Mouse (Mus musculus) telencephalon, adult 2 months (tissue): ENCODE measurements at regions not wholly inside any gene's neighbourhood (a gene's known extent, or its start where the extent isn't known, plus 50 kb on each side); places are given as distances from the start of the nearest gene placed in this dataset.
"Not testable (repeated sequence)": the region's sequence is repeated elsewhere in the genome, so short reads cannot be mapped to it uniquely, and the experiment has no call there.

Experiments
- DNase-seq: peaks from one replicate; pipeline ENCODE4 v3.0.0-alpha.2; 2011; ENCODE audit warnings: low read depth, low spot score

DNA sequence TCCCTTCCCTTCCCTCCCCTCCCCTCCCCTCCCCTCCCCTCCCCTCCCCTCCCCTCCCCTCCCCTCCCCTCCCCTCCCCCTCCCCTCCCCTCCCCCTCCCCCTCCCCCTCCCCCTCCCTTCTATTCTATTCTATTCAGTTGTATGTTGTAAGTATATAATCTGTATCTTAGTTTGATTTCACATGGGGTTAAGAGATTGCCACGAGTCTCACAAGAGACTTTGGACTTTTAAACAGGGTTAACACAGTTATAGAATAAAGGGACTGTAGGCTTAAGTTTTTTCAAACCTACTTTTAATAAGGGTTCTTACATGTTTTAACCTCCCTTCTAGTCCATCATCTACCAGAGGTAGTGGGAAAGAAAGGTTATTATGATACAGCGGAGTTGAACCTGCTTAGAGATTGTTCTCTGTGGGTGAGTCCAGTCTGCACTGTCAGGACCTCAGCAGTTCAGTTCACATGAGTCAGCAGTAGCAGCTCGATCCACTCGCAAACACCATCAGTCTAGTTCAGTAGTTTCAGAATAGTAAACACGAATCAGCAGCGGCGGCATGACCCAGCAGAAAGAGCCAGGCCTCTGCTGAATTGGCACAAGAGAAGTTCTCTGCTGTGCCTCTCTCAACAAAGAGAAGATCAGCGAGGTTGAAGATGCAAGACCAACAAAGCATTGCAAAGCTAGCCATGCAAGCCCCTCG, 116.8 kb upstream of the Shb start:
- no peak for DNase-seq

DNA sequence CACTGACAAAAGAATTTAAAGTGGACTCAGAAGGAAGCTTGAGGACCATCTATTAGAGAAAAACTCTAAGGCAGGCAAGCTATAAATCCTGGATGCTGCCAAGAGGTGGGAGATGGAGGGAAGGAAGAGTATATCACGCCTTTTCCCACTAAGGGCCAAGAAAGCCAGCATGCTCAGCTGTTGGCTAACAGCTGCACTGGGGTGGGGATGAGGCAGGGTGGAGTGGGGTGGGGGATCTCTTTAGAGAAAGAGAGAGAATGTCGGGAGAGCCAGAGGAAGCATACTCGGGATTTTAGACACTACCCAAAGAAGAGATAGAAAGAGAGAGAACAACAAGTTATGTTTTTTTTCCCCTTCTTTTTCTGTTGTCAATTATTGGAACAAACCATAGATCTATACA, 115.2 kb upstream of the Shb start:
- no peak for DNase-seq

DNA sequence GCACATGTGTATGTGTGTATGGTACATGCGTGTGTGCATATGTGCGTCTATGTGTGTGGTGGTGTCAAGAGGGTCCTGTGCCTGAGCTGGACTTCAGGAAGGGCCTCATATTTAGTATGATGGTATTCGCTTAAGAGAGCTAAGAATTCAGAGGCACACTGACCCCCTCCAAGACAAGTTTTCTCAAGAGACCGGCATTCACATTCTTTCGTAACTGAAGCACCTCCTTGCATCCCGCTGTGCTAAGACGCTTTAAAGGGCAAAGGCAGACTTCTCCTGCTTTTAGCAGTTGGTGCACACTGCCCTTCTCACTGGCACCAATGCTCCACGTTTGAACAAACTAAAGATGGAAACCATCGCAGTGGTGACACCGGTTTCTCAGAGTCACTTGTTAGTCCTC, 110.3 kb upstream of the Shb start:
- DNase-seq: no peak

DNA sequence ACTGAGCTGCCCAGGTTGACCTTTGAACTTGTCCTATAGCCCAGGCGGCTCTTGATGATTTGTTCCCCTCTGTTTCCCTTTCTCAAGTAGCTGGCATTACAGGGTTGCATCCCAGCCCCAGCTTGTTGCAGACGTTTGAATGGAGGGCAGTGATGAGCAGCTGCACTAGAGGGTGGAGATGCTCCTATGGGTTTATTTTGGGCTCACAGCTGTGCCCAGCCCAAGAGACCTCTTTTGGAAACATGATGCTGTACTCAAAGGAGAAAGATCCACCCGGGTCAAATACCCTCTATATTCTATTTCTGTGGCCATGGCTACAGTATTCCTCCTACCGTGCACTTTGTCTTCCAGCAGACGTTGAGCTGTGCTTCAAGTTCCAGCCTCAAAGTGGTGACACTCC, 109.0 kb upstream of the Shb start:
- no peak for DNase-seq

DNA sequence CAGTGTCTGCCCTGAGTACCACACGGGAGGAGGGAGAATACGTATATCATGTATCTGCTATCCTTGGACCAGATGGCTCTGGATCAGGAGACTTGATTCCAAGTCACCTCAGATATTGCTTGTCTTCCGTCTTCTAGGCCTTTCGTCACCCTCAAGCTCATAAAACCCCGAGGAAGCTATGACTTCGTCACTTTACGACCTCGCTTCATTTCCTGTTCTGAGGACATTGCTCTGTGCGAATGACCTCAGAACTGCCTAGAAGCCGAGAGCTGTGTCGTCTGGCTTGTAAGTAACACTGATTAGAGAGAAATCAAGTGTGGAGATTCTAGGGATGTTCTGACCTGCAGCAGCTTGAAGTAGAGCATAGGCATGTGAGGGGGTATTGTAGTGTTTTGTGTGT, 108.4 kb upstream of the Shb start:
- no peak for DNase-seq

DNA sequence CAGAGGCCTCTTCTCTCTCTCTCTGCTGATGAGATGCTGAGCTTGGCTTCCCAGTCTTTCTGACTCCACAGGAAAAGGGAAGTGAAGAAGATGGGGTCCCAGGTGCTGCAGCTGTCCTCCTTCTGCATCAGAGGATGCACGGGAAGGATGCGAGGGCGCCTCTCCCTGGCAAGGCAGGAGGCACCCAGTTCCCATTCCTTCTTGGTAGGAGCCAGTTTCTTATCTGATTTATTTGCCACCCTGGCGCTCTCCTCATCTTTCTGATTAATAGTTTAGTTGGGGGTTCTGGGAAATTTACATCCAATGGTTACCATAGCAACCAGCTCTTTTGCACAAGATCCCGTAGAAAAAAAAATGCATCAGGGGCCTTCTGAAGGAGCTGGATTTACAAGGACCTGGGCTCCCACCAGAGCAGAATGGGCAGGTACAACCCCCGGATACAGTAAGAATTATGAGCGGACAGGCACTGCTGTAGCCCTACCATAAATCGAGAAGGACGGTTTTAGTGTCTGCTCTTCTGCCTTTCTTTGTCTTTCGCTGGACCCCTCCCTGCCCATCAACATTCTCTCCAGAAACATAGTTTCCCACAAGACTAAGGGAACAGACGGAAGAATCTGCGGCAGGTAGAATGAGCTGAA, 107.2 kb upstream of the Shb start:
- no peak for DNase-seq

DNA sequence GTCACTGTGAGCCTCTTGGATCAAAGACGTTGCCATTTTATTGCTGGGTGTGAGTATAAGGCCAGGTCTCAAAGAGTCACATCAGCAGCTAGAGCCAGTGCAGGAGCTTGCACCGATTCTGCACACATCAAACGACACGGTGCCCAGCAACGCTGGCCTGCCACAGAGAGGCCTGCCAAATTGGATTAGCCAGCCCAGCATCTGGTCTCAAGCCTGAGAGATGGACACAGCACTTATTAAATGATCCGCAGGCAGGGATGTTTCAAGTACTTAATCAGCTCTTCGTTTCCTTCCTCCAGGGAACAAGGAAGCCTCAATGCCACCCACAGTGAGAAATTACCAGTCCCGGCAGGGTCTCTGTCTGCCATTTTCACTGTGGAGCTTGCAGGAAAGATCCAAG, 106.1 kb upstream of the Shb start:
- DNase-seq: no peak

DNA sequence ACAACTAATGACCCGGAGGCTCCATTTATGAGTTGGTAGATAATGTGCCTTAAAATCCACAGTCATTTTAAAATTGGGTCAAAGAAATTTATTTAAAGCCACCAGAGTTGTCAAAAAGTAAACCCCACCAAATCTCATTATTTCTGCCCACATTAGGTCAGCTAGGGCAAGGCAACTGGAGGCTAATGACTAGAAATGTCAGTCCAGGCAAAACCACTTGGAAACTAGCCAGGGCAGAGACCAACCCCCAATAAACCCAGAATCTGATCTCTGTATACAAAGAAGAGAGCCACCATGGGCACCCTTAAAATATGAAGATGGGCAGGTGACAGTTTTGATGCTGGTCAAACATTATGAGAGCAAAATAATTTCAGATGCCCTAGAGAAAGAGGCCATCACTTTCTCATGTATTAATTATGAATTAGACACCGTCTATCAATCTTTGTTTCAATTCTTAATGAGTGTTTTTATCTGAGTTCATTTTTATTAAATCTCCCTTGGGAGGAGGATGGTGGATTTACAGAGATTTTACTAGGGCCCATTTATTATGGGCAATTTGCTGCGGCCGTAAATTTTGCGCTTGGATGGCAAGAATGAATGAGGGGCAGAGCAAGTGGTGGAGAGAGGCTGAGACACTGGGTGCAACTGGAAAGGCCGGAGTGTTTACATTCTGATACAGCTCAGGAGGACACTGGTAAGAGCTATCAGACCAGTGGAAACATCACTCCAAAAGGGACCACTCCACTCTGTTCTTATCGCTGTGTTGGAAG, 99.2 kb upstream of the Shb start:
- no peak for DNase-seq

DNA sequence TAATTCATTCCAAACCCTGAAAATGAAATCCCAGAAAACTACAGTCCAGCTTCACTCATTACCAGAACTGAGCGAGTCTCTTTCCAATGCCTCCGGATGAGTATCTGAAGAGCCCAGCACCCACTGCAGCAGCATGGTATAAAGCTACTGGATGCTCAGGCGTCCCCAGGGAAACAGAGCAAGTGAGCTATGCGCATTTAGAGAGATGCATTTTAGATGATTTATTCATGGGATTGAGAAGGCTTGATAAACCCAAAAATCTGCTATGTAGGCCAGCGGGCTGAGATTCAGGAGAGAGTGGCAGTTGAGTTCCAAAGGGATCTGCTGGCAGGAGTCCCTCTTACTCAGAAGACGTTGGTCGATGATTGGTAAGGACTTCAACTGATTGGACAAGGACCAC, 93.4 kb upstream of the Shb start:
- no peak for DNase-seq

DNA sequence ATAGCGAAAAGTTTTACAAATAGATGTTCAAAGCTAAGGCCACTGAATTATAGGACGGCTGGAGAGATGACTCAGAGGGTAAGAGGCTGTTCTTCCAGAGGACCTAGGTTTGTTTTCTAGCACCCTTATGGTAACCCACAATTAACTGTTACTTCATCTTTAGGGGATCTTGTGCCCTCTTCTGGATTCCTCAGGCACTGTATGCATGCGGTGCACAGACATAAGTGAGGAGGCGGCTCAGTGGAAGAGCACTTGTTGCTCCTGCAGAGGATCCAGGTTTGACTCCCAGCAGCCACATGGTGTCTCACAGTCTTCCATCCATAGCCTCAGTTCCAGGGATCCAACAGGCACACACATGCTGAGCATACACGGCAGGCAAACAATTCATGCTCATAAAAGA, 89.7 kb upstream of the Shb start:
- DNase-seq: no peak

DNA sequence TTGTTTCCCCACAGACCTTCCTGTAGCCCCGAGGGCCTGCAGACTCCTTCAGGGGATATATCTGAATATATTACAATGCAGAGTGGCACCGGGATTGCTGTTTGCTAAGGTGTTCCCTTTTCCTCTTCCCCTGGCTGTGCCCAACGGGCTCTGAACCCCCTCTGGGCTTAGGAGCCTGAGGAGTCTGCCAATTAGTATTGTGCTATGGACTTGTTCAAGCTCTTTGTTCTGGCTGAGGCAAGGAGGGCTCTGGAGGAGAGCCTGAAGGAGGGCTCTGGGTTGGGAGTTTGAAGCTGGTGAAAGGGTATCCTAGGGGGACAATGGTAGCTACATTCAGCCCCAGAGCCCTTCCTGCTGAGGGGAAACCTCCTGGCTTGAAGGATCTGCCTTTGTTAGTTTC, 84.9 kb upstream of the Shb start:
- DNase-seq: no peak

DNA sequence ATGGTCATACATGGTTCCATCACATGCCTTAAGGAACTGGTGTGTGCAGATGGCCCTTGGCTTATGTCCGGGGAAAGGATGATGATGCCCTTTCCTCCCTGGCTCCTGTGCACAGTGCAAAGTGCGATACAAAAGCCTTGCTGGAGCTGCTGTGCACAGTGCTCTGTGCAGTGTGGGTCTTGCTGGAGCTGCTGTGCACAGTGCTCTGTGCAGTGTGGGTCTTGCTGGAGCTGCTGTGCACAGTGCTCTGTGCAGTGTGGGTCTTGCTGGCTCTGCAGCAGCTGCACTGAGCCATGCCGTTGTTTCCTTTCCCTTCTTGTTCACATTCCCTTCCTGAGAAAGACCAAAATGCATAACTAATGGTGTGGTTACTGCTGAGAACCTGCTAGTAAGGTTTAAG, 81.2 kb upstream of the Shb start:
- not testable (repeated sequence) for DNase-seq

DNA sequence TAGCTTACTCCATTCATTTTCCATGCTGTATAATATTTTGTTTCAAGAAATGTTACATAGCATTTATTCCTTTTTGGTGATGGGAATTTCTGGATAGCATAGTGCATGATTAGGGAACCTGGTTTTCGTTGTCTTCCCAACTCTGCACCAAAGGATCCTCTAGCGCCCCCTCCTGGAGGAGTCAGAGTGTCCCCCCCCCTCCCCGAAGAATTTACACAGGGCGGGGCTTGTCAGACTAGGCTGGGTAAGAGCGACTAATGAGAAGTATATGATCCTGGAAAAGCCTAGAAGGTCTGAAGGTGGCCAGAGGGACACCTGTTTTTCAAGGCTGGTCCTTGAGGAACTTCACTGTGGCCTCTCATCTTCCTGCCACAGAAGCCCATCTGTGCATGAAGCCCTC, 79.9 kb upstream of the Shb start:
- no peak for DNase-seq

DNA sequence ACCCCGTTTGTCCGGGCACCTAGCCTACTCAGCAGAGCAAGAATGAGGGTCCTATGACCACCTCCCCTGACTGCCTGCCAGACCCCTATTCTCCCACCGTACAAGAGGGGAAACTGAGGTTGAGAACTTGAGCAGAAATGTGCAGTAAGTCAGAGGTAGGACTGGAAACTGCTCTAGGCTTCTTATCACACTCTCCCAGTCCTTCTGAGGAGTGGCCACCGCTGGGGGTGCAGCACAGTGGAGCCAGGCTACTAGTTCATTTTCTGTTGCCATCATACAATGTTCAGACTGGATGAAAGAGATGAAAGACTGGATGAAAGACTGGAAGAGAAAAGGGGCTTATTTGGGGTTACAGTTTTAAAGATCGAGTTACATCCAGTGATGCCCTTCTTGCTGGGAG, 78.7 kb upstream of the Shb start:
- DNase-seq: no peak

DNA sequence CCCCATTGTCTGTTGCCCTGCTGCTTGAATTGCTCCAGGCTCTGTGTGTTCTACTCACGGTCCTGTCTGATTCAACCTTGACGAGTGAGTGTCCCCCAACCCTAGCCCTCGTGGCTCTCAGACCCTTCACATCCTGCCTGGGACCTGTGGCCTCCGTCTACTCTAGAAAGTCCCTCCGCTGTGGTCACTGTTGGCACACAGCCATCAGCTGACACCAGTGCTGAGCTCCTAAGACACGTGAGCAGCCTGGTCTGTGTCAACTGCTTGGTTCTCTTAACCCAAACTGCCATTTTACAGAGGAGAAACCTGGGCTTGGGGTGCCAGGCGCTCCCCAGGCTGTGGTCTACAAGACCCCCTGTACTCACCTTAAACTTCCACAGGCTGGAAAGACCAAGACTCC, 74.3 kb upstream of the Shb start:
- DNase-seq: no peak

DNA sequence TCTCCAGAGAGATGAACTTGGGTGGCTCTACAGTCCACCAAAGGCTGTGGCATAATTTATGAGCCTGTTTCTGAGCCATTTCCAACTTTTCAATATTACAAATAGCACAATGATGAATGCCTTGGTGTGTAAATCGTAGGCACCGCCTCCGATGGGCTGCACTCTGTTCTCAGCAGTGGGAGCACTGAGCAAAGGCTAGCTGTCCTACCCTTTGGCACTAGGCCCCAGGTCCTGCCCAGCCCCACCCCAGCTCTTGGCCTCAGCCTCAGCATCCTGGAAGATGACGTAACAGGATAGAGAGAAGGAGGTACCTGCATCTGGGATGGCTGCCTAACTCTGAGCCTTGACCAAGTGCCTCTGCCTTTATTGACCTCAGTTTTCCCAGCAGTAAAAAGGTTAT, 73.4 kb upstream of the Shb start:
- DNase-seq: no peak

DNA sequence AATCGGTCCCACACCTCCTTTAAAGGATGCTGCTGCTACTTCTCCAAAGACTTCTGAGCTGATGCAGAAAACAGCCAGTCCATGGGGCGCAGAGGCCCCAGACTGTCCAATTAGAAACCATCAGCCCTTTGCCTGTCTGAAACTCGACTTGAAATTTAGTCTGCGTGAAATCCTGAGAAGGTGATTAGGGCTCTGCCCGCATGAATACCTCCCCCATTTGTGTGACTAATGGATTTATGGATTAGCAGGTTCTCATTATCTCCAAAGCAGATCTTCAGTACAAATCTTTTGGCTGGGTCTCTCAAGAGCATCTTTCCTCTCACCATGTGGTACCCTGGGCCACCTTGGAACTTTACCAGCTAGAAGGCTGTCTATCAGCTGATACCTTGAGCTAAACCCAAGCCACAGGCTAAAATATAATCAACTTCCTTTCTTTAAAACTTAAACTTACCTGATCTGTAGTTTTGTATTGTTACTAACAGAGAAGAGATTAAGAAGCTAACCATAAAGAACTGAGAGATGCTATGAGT, 72.1 kb upstream of the Shb start:
- no peak for DNase-seq

DNA sequence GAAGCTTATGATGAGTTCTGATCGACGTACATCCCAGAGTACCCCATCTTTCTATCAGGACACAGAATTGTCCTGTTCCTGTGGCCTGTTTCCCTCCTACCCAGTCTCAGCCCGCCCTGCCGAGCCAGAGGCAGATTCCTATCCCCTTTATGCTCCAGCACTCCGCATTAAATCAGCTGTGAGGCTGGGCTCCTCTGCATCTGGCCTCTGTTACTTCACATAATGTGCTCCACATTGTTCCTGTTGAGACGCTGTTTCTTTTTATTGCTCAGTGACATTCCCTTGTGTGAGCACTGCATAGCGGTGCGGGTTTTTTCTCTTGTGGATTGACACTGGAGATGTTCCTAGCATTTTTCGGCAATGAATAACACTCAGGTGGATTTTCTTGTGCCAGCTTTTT, 68.2 kb upstream of the Shb start:
- DNase-seq: no peak

DNA sequence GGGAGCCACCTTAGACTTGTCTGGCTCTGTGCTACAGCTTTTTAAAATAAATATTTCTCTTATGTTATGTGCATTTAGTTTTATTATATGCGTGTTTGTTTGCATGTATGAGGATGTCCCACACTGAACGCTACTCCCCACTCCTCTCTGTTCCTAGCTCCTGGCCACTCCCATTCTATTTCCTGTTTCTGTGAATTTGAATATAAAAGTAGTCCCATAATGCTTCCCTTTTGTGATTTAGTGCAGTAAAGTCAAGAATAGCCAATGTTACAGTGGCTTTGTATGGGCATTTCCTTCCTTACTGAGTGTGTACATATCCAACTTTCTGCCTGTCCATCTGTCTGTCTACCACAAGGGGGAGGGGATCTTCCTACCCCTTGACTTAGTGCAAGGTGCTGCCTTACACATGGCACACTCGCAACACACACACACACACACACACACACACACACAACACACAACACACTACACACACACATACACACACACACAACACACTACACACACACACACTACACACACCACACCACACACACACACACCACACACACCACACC, 61.2 kb upstream of the Shb start:
- no peak for DNase-seq

DNA sequence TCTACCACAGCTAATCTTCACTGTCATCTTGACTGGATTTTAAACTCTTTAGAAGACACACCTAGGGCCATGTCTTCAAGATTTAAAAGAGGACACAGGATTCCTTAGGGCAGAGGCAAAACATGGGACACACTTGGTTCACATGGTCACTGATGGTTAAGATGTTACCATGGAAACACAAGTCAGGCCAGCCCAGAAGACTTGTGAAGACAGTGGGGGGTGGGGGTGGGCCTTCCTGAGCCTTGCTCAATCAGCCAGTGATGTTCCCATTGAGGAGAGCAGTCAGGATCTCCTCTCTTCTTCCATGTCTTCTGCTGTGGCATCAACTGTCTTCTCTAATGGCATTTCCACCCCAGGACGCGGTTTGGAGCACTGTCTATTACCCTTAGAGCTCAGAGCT, 60.5 kb upstream of the Shb start:
- DNase-seq: no peak

DNA sequence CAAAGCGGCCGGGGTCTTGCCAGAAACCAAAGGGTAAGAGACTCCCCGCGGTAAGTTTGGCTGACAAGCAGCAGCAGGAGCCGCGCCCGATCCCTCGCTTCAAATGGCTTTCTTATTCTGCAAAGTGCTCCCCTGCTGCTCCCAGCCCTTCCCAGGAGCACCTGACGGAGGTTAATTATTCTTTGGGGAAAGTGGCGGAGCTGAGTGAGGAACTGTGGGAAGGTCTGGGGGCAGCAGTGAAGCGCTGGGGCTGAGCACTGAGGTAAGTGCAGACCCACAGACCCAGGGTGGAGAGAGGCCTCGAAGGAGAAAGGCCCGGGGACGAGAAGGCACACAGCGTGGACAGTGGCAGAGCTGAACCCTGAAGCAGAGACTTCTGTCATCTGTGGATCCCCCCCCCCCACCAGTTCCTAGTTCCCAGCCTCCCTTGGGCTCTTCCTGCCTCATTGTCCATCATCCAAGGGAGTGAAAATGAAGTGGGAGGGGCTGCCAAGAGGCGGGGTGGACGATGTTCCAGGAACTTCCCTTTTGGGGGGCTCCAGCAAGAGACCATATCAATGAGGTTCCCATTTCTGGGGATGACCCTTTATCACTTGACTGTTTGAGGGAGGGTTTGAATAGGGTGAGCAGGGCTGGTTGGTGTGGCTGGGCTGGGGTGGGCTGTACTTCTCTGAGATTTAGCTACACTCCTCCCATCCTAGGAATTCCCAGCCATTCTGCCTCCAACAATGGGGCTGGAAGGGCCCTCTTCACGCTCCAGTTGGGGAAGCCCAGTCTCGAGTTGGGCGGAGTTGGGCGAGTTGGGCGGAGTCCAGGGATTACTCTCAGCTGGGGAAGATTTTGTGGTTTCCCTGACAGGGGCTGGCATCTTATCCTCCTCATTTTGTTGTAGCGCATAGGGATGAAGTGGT, 59.4 kb upstream of the Shb start:
- DNase-seq: no peak

DNA sequence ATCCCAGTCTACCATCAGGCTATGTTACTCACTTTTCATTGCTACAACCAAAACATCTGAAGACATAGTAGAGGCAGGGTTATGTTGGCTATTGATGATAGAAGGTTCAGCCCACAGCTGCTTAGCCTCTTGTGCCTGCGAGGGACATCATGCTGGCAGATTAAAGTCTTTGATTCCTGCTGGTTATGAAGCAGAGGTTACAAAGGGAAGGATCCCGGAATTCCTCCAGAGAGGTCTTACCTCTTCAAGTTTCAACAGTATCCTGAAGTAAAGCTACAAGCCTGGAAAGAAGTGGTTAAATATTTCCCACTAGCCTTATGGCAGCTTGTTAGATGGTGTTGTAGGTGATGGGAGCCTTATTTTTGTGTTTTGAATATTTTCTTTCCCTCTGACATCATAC, 58.6 kb upstream of the Shb start:
- DNase-seq: no peak
